Comparison of ENCODE assay signal across 9 mouse cellular contexts in the genomic region with DNA sequence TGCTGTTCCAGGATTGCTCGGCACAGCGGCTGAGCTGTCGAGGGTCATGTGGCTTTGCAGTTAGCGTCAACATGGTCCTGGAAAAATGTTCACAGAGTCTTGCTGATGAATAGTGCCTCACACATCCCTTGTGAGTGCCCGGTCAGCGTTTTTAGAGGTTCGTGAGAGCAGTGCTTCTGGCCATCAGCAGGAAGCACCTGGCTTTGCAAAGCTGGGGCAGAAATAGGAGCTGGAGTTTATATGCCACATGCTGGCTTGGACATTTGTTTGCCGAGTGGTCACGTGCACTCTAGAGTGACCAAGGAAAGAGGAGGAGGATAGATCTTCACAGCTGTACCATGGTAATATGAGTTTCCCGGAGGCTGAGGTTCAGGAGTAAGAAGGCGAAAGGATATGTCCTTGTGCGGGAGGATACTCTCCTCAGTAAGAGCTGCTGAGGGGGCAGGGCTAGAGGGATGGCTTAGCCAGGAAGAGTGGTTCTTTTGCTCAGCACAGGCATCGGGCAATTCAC. TPM values are rescaled to one million over a fixed set of nuclear protein-coding genes. Genes with fewer than 3 reads are reported as not detected.
DNase-seq lines count a peak whose midpoint lies in the region; ATAC-seq and TF ChIP-seq lines count a peak whose summit lies in the region.
"Had no signal": no experiment of that assay in that cellular context is flagged by ENCODE, and none has a peak within 500 bp of the region (broad histone marks: within the 10 kb centered on the region; RNA-seq: fewer than 3 reads in every experiment).

No protein-coding gene starts in this region.

- no peaks in the 10 kb centered on the region for H3K36me3 ChIP-seq in ES-E14 (ENCODE audit: control insufficient read depth, insufficient read depth, low read length, poor library complexity, severe bottlenecking)
- H3K36me3 ChIP-seq in limb, embryonic 13.5 days = no peaks in the 10 kb centered on the region

- peak overlapping the region; percentile 39 for H3K4me2 ChIP-seq in limb, embryonic 13.5 days (replicated peaks)

- WGBS in limb, embryonic 13.5 days = 24% methylated on average over 13 of the region's 13 CpGs

- no peak overlapping the region for H3K4me3 ChIP-seq in ES-E14 (ENCODE audit: insufficient read depth in 1 of 2, low read depth in 1 of 2, low read length in 2 of 2, poor library complexity in 1 of 2, severe bottlenecking in 1 of 2)
- H3K4me3 ChIP-seq in limb, embryonic 13.5 days = no peak overlapping the region

- intact Hi-C loops in heart, postnatal 25 days (cut with DNase I) = loop anchor here (2.0 to 10.0 kb wide), 3 partner anchors 98 to 458 kb away; a partner anchor contains a TSS

- no peak for DNase-seq in ES-E14 (ENCODE audit: low read depth, low spot score)
- peak; percentile 42 for DNase-seq in heart, postnatal 25 days (ENCODE audit: low spot score)
- peak; percentile 84 for DNase-seq in skeletal muscle tissue, adult 2 months (ENCODE audit: low read depth, low spot score)
- DNase-seq in adrenal gland, adult 2 months = no peak
- no peak for DNase-seq in ovary, postnatal 36 days (ENCODE audit: low spot score)
- DNase-seq in left cerebral cortex, adult 11 months (ENCODE audit: low spot score) = no peak

- H3K4me1 ChIP-seq in ES-E14 (ENCODE audit: control insufficient read depth in 2 of 2, insufficient read depth in 2 of 2, low read length in 2 of 2, poor library complexity in 1 of 2) = peaks cover 4 to 10% of the 10 kb centered on the region in 2 experiments
- H3K4me1 ChIP-seq in limb, embryonic 13.5 days = peaks cover 22% of the 10 kb centered on the region

- H3K9me3 ChIP-seq in ES-E14 (ENCODE audit: control insufficient read depth, insufficient read depth, low read depth, low read length) = no peaks in the 10 kb centered on the region
- no peaks in the 10 kb centered on the region for H3K9me3 ChIP-seq in limb, embryonic 13.5 days

- H3K27ac ChIP-seq in ES-E14 (ENCODE audit: insufficient read depth, low read depth, low read length, poor library complexity, severe bottlenecking) = no peak overlapping the region
- peak overlapping the region; percentile 61 for H3K27ac ChIP-seq in limb, embryonic 13.5 days

- in situ Hi-C loops in ES-E14 (cut with MboI; ENCODE audit: low sequenced_read_pairs in 2 of 2, unreplicated experiment in 2 of 2) = loop anchor here (10.0 to 25.0 kb wide), 3 partner anchors 328 to 426 kb away; no protein-coding TSS in a partner anchor

- peak; percentile 39 for ATAC-seq in common myeloid progenitor, adult 5-6 weeks (replicated peaks; ENCODE audit: low read depth, poor library complexity, severe bottlenecking)
- peak; percentile 77 for ATAC-seq in limb, embryonic 13.5 days (ENCODE audit: low FRiP score, low read depth)

- H3K27me3 ChIP-seq in limb, embryonic 13.5 days = no peaks in the 10 kb centered on the region

- no peak overlapping the region for H3K9ac ChIP-seq in ES-E14 (ENCODE audit: insufficient read depth, low read depth, low read length, poor library complexity, severe bottlenecking)
- peak overlapping the region; percentile 40; the same call in 1 of the 2 replicates for H3K9ac ChIP-seq in limb, embryonic 13.5 days

TF ChIP-seq in ES-E14, 5 proteins besides CTCF, POLR2A, EP300 and RAD21:
- TF ChIP-seq MAFK (IDR thresholded peaks at IDR 0.05; ENCODE audit: insufficient read depth, low read depth, low read length) (0 out of 2 replicates have a peak, but pooled peaks have one; percentile 23), HCFC1 (IDR thresholded peaks at IDR 0.05; ENCODE audit: borderline replicate concordance, insufficient read depth, low read length) (no peak), ZNF384 (IDR thresholded peaks at IDR 0.05; ENCODE audit: low read depth, low read length) (no peak), ZC3H11A (IDR thresholded peaks at IDR 0.05; ENCODE audit: borderline replicate concordance, low read depth, low read length) (no peak), CHD2 (IDR thresholded peaks at IDR 0.05; ENCODE audit: low read depth, low read length) (no peak)

RNA-seq across cellular contexts. Expression of a gene that starts 23.8 kb away (rescaled TPM):
- total RNA-seq in ES-E14 (2012; rRNA removed) = not detected in 2 replicates
- not detected in 2 replicates for total RNA-seq in common myeloid progenitor, adult 5-6 weeks (2017)
- under 1 TPM; 0.75 to 0.96 TPM for total RNA-seq in heart, postnatal 25 days (2021)
- polyA plus RNA-seq in limb, embryonic 13.5 days (2015; fragmentation: Nextera tagmentation; extraction: Ambion mirVana) = 0.09 and 0.38 TPM in 2 replicates
- not detected for total RNA-seq in adrenal gland, adult 2 months (2021)
- polyA plus RNA-seq in adrenal gland, adult 2 months (2012; rRNA removed) = 0.04 TPM in 1 of 2 replicates, not detected in the other
- polyA plus RNA-seq: neural tube, embryonic 11.5 days had no signal

Comparison
In these comparisons a context has a peak if more than half of its experiments do, and no peak if none do; other contexts are left out.
1. DNase-seq: peak in heart, postnatal 25 days (single experiment) and skeletal muscle tissue, adult 2 months (single experiment); none in ES-E14 (single experiment), adrenal gland, adult 2 months (single experiment), ovary, postnatal 36 days (single experiment) and left cerebral cortex, adult 11 months (single experiment).